In the genomic region with DNA sequence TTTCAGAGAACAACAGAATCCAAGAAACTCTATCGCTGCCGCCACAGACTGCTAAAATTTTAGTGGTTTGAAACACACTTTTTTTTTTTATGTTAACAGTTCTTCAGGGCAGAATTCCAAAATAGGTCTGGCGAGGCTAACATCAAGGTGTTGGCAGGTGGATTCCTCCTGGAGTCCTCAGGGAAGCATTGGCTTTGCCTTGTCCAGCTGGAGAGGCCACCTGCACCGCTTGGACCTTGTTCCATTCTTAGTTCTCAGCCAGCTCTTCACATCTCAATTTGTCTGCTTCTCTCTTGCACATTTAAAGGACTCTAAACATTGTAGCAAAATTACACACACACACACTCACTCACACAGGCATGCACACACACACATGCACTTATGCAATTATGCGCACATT, we compare ENCODE assay signal across 19 mouse cellular contexts.
A peak's percentile ranks its signal among the peaks of the same experiment; 100 is the strongest.
DNase-seq lines count a peak whose midpoint lies in the region; ATAC-seq and TF ChIP-seq lines count a peak whose summit lies in the region.
"Had no signal": no experiment of that assay in that cellular context is flagged by ENCODE, and none has a peak within 500 bp of the region (broad histone marks: within the 10 kb centered on the region; RNA-seq: fewer than 3 reads in every experiment).

No protein-coding gene starts in this region.

- 0 out of 2 replicates have a peak, but pooled peaks have one; percentile 20 for ATAC-seq in forebrain, embryonic 16.5 days
- no peak for ATAC-seq in forebrain, embryonic 14.5 days
- ATAC-seq in midbrain, embryonic 11.5 days (ENCODE audit: low FRiP score) = no peak
- no peak for ATAC-seq in liver, embryonic 12.5 days
- ATAC-seq: activated CD4-positive, CD25-positive, alpha-beta regulatory T cell, adult 4 months; forebrain, postnatal 0 days; hindbrain, postnatal 0 days; Patski had no signal

- H3K27ac ChIP-seq in forebrain, embryonic 16.5 days (ENCODE audit: low read length) = no peak overlapping the region
- H3K27ac ChIP-seq in forebrain, embryonic 14.5 days (ENCODE audit: low read depth, low read length) = no peak overlapping the region
- H3K27ac ChIP-seq in cerebellum, adult 2 months (ENCODE audit: insufficient read depth, low read length) = no peak overlapping the region
- H3K27ac ChIP-seq in midbrain, embryonic 11.5 days (ENCODE audit: low read depth, low read length) = no peak overlapping the region
- H3K27ac ChIP-seq in liver, embryonic 12.5 days = no peak overlapping the region
- H3K27ac ChIP-seq: embryonic facial prominence, embryonic 10.5 days; heart, adult 2 months; hindbrain, embryonic 13.5 days; hindbrain, postnatal 0 days had no signal

- H3K4me3 ChIP-seq in forebrain, embryonic 16.5 days (replicated peaks; ENCODE audit: low read length) = no peak overlapping the region
- no peak overlapping the region for H3K4me3 ChIP-seq in forebrain, embryonic 14.5 days (ENCODE audit: low read depth, low read length)
- no peak overlapping the region for H3K4me3 ChIP-seq in cerebellum, adult 2 months (replicated peaks; ENCODE audit: insufficient read depth, low read depth, low read length)
- H3K4me3 ChIP-seq in midbrain, embryonic 11.5 days (ENCODE audit: low read depth, low read length) = no peak overlapping the region
- H3K4me3 ChIP-seq in liver, embryonic 12.5 days = no peak overlapping the region
- H3K4me3 ChIP-seq: embryonic facial prominence, embryonic 10.5 days; heart, adult 2 months; heart, embryonic 12.5 days; hindbrain, embryonic 13.5 days had no signal

- no peak overlapping the region for H3K9ac ChIP-seq in forebrain, embryonic 16.5 days (replicated peaks; ENCODE audit: low read depth, low read length)
- no peak overlapping the region for H3K9ac ChIP-seq in forebrain, embryonic 14.5 days (ENCODE audit: low read length)
- no peak overlapping the region for H3K9ac ChIP-seq in midbrain, embryonic 11.5 days (ENCODE audit: low read length)
- H3K9ac ChIP-seq in liver, embryonic 12.5 days = no peak overlapping the region
- H3K9ac ChIP-seq: forebrain, postnatal 0 days; heart, embryonic 12.5 days; hindbrain, embryonic 13.5 days had no signal

- WGBS in forebrain, embryonic 16.5 days = 82% methylated on average over 5 of the region's 5 CpGs
- WGBS in forebrain, embryonic 14.5 days = 84% methylated on average over 5 of the region's 5 CpGs
- 22% methylated on average over 5 of the region's 5 CpGs for WGBS in cerebellum, adult 2 months
- WGBS in midbrain, embryonic 11.5 days = 90% methylated on average over 5 of the region's 5 CpGs
- WGBS in liver, embryonic 12.5 days (ENCODE audit: insufficient replicate concordance) = 79% methylated on average over 5 of the region's 5 CpGs

- H3K9me3 ChIP-seq in forebrain, embryonic 16.5 days (ENCODE audit: control insufficient read depth, low read length) = no peaks in the 10 kb centered on the region
- no peaks in the 10 kb centered on the region for H3K9me3 ChIP-seq in forebrain, embryonic 14.5 days (replicated peaks; ENCODE audit: control insufficient read depth, low read length)
- H3K9me3 ChIP-seq in midbrain, embryonic 11.5 days (ENCODE audit: control insufficient read depth, low read length) = no peaks in the 10 kb centered on the region
- H3K9me3 ChIP-seq in liver, embryonic 12.5 days (replicated peaks) = no peaks in the 10 kb centered on the region
- H3K9me3 ChIP-seq: embryonic facial prominence, embryonic 10.5 days; heart, embryonic 12.5 days; hindbrain, embryonic 13.5 days had no signal

- intact Hi-C loops in heart, postnatal 10 days (cut with DNase I) = no loop called here

- no peak for TF ChIP-seq POLR2A in cerebellum, adult 2 months (IDR thresholded peaks at IDR 0.05; ENCODE audit: borderline replicate concordance, insufficient read depth, low read length)

- no peaks in the 10 kb centered on the region for H3K36me3 ChIP-seq in forebrain, embryonic 16.5 days (ENCODE audit: control insufficient read depth, insufficient read depth)
- H3K36me3 ChIP-seq in forebrain, embryonic 14.5 days (ENCODE audit: control insufficient read depth, insufficient read depth, low read length) = no peaks in the 10 kb centered on the region
- H3K36me3 ChIP-seq in midbrain, embryonic 11.5 days (ENCODE audit: control insufficient read depth, insufficient read depth, low read length) = no peaks in the 10 kb centered on the region
- H3K36me3 ChIP-seq in liver, embryonic 12.5 days = no peaks in the 10 kb centered on the region
- H3K36me3 ChIP-seq: embryonic facial prominence, embryonic 10.5 days; heart, embryonic 12.5 days; hindbrain, embryonic 13.5 days had no signal

- H3K4me2 ChIP-seq in forebrain, embryonic 16.5 days (ENCODE audit: low read length) = no peak overlapping the region
- H3K4me2 ChIP-seq in forebrain, embryonic 14.5 days (ENCODE audit: low read length) = no peak overlapping the region
- no peak overlapping the region for H3K4me2 ChIP-seq in midbrain, embryonic 11.5 days
- no peak overlapping the region for H3K4me2 ChIP-seq in liver, embryonic 12.5 days
- H3K4me2 ChIP-seq: heart, embryonic 12.5 days; hindbrain, embryonic 13.5 days had no signal

- no peak for TF ChIP-seq CTCF in cerebellum, adult 2 months (IDR thresholded peaks at IDR 0.05; ENCODE audit: borderline replicate concordance, insufficient read depth, low read depth, low read length)

- no peaks in the 10 kb centered on the region for H3K27me3 ChIP-seq in forebrain, embryonic 16.5 days (replicated peaks; ENCODE audit: control insufficient read depth, insufficient read depth, low read length)
- no peaks in the 10 kb centered on the region for H3K27me3 ChIP-seq in forebrain, embryonic 14.5 days (replicated peaks; ENCODE audit: control insufficient read depth, insufficient read depth, low read length)
- no peaks in the 10 kb centered on the region for H3K27me3 ChIP-seq in cerebellum, adult 2 months (ENCODE audit: control insufficient read depth, insufficient read depth, low read length)
- H3K27me3 ChIP-seq in midbrain, embryonic 11.5 days (ENCODE audit: control insufficient read depth, insufficient read depth, low read length) = no peaks in the 10 kb centered on the region
- H3K27me3 ChIP-seq in liver, embryonic 12.5 days (replicated peaks) = no peaks in the 10 kb centered on the region
- H3K27me3 ChIP-seq: CH12.LX; heart, embryonic 12.5 days; hindbrain, embryonic 13.5 days; Patski had no signal

- 0 out of 2 replicates have a peak, but pooled peaks cover 2% of the 10 kb centered on the region for H3K4me1 ChIP-seq in forebrain, embryonic 16.5 days (replicated peaks; ENCODE audit: control insufficient read depth, insufficient read depth, low read length)
- H3K4me1 ChIP-seq in forebrain, embryonic 14.5 days (ENCODE audit: control insufficient read depth, insufficient read depth, low read length) = no peaks in the 10 kb centered on the region
- peaks cover 7% of the 10 kb centered on the region; the same call in 1 of the 2 replicates for H3K4me1 ChIP-seq in cerebellum, adult 2 months (ENCODE audit: control insufficient read depth, insufficient read depth, low read length)
- H3K4me1 ChIP-seq in midbrain, embryonic 11.5 days (ENCODE audit: control insufficient read depth, insufficient read depth, low read length) = no peaks in the 10 kb centered on the region
- H3K4me1 ChIP-seq in liver, embryonic 12.5 days = no peaks in the 10 kb centered on the region
- H3K4me1 ChIP-seq: embryonic facial prominence, embryonic 10.5 days; heart, embryonic 12.5 days; hindbrain, embryonic 13.5 days had no signal

- DNase-seq in forebrain, embryonic 14.5 days (ENCODE audit: low spot score) = no peak
- DNase-seq in cerebellum, adult 2 months = peak; percentile 67 to 84
- peak; percentile 70 to 71 for DNase-seq in cerebellum, postnatal 10 days
- no peak for DNase-seq in midbrain, embryonic 11.5 days (ENCODE audit: low spot score, missing footprints)
- DNase-seq in heart, postnatal 10 days = no peak
- DNase-seq: adrenal gland, postnatal 14 days; forebrain, postnatal 0 days; gastrocnemius, postnatal 14 days; heart, adult 2 months; kidney, adult 11 months had no signal

Comparison
In these comparisons a context has a peak if more than half of its experiments do, and no peak if none do; other contexts are left out.
1. DNase-seq: peak in cerebellum, adult 2 months (2 of 2) and cerebellum, postnatal 10 days (2 of 2); none in forebrain, embryonic 14.5 days (single experiment), midbrain, embryonic 11.5 days (single experiment) and heart, postnatal 10 days (0 of 2).